Mouse (Mus musculus) hindbrain, embryonic 14.5 days (tissue): ENCODE measurements around the gene Evl. TPM values are rescaled to one million over a fixed set of nuclear protein-coding genes. Genes with fewer than 3 reads are reported as not detected.

ENCODE experiments used
- ATAC-seq: fragments of 200-750 bp; cut with Nextera tagmentation; 2 replicates; pipeline ENCODE4 v1.8.0; 2017; ENCODE audit warnings: moderate number of reproducible peaks, mild to moderate bottlenecking, moderate TSS enrichment, moderate library complexity; ENCODE audit not compliant: low FRiP score
- DNase-seq: peaks from one replicate; pipeline ENCODE4 v3.0.0-alpha.2; 2015; ENCODE audit warnings: low spot score
- H3K27ac ChIP-seq: fragments of 300-500 bp; sonication (generic); 2 replicates; pipeline ENCODE4 v1.5.1; 2014; ENCODE audit warnings: mild to moderate bottlenecking, moderate library complexity
- H3K27me3 ChIP-seq: fragments of 300-500 bp; sonication (generic); 2 replicates; pipeline ENCODE4 v1.6.1; 2014; ENCODE audit warnings: mild to moderate bottlenecking, low read length, mixed read lengths; ENCODE audit not compliant: control insufficient read depth, insufficient read depth
- H3K36me3 ChIP-seq: fragments of 300-500 bp; sonication (generic); replicated peaks from 2 replicates; pipeline ENCODE4 v1.6.1; 2014; ENCODE audit not compliant: control insufficient read depth, insufficient read depth
- H3K4me1 ChIP-seq: fragments of 300-500 bp; sonication (generic); replicated peaks from 2 replicates; pipeline ENCODE4 v1.6.1; 2014; ENCODE audit warnings: antibody characterized with exemption, low read length, mixed read lengths; ENCODE audit not compliant: control insufficient read depth, insufficient read depth
- H3K4me2 ChIP-seq: fragments of 300-500 bp; sonication (generic); replicated peaks from 2 replicates; pipeline ENCODE4 v1.6.1; 2014; ENCODE audit warnings: mild to moderate bottlenecking, moderate library complexity
- H3K4me3 ChIP-seq: fragments of 300-500 bp; sonication (generic); replicated peaks from 2 replicates; pipeline ENCODE4 v1.5.1; 2014; ENCODE audit warnings: mild to moderate bottlenecking, low read length
- H3K9ac ChIP-seq: fragments of 300-500 bp; sonication (generic); 2 replicates; pipeline ENCODE4 v1.6.1; 2014
- H3K9me3 ChIP-seq: fragments of 300-500 bp; sonication (generic); 2 replicates; pipeline ENCODE4 v1.6.1; 2016; ENCODE audit warnings: low read length; ENCODE audit not compliant: control insufficient read depth
- WGBS: fragments of 180-500 bp; shearing (Covaris S2); extraction: QIAGEN DNeasy Blood & Tissue Kit; methylation state at CpG from one replicate; pipeline ENCODE4 v1.1.7; 2014; 5-methylcytosine and 5-hydroxymethylcytosine counted together
- polyA plus RNA-seq: library from polyadenylated mRNA; unstranded; fragments of >200 nt; fragmentation: Nextera tagmentation; extraction: Ambion mirVana; gene quantifications from 2 replicates; pipeline ENCODE4 v1.2.1, GENCODE M21; 2014

The Evl gene
- polyA plus RNA-seq, 1 experiment from 2014 or later: 270 TPM

- Histone ChIP-seq H3K4me2 (peak overlapping the region; percentile 23), H3K4me3 (no peak overlapping the region), H3K27ac (peak overlapping the region; percentile 44), H3K27me3 (no peaks in the 10 kb centered on the region), H3K9me3 (no peaks in the 10 kb centered on the region), H3K9ac (peak overlapping the region; percentile 20; the same call in 1 of the 2 replicates), H3K4me1 (peaks cover 22% of the 10 kb centered on the region), H3K36me3 (no peaks in the 10 kb centered on the region)
- WGBS: 16% methylated on average over 12 of the region's 12 CpGs
- peak; percentile 35 for DNase-seq
- peak; percentile 66; the same call in 1 of the 2 replicates for ATAC-seq
These were observed 10.5 kb downstream of the Evl start for GRCm38 (mm10) chr12:108564910-108565506.

GRCm38 (mm10) chr12:108579156-108579871 lies 24.8 kb downstream of the Evl start:
- 84% methylated on average over 7 of the region's 7 CpGs for WGBS
- no peak overlapping the region for H3K4me2 ChIP-seq
- H3K4me1 ChIP-seq: no peaks in the 10 kb centered on the region
- H3K36me3 ChIP-seq: 0 out of 2 replicates have a peak, but pooled peaks cover 13% of the 10 kb centered on the region
- ATAC-seq (no peak), DNase-seq (no peak)
- H3K27ac ChIP-seq: no peak overlapping the region
- no peak overlapping the region for H3K4me3 ChIP-seq
- no peaks in the 10 kb centered on the region for H3K9me3 ChIP-seq
- H3K27me3 ChIP-seq: no peaks in the 10 kb centered on the region
- no peak overlapping the region for H3K9ac ChIP-seq

- H3K27ac ChIP-seq: no peak overlapping the region
- H3K36me3 ChIP-seq: peaks cover 11% of the 10 kb centered on the region; the same call in 1 of the 2 replicates
- WGBS: 82% methylated on average over 1 of the region's 1 CpGs
- H3K4me3 ChIP-seq: no peak overlapping the region
- H3K9ac ChIP-seq: no peak overlapping the region
- no peaks in the 10 kb centered on the region for H3K4me1 ChIP-seq
- no peak for ATAC-seq
- no peaks in the 10 kb centered on the region for H3K9me3 ChIP-seq
- H3K4me2 ChIP-seq: no peak overlapping the region
- DNase-seq: no peak
- H3K27me3 ChIP-seq: no peaks in the 10 kb centered on the region
These were observed 29.3 kb downstream of the Evl start for GRCm38 (mm10) chr12:108583775-108584174.

GRCm38 (mm10) chr12:108590131-108590530 lies 35.6 kb downstream of the Evl start:
- Histone ChIP-seq H3K4me2 (no peak overlapping the region), H3K9me3 (no peaks in the 10 kb centered on the region), H3K27me3 (no peaks in the 10 kb centered on the region), H3K4me3 (no peak overlapping the region), H3K9ac (no peak overlapping the region), H3K4me1 (no peaks in the 10 kb centered on the region), H3K27ac (no peak overlapping the region), H3K36me3 (peaks cover 8% of the 10 kb centered on the region; the same call in 1 of the 2 replicates)
- WGBS: 94% methylated on average over 2 of the region's 2 CpGs
- DNase-seq (no peak), ATAC-seq (no peak)

- no peak overlapping the region for H3K4me3 ChIP-seq
- no peak overlapping the region for H3K27ac ChIP-seq
- H3K27me3 ChIP-seq: no peaks in the 10 kb centered on the region
- H3K4me1 ChIP-seq: no peaks in the 10 kb centered on the region
- DNase-seq: no peak
- H3K9ac ChIP-seq: no peak overlapping the region
- WGBS: 75% methylated on average over 5 of the region's 5 CpGs
- H3K9me3 ChIP-seq: no peaks in the 10 kb centered on the region
- H3K36me3 ChIP-seq: peaks cover 8% of the 10 kb centered on the region; the same call in 1 of the 2 replicates
- ATAC-seq: no peak
- no peak overlapping the region for H3K4me2 ChIP-seq
These were observed 37.1 kb downstream of the Evl start for GRCm38 (mm10) chr12:108591586-108591985.

GRCm38 (mm10) chr12:108592866-108593265 lies 38.3 kb downstream of the Evl start:
- Histone ChIP-seq H3K27me3 (no peaks in the 10 kb centered on the region), H3K4me1 (no peaks in the 10 kb centered on the region), H3K9me3 (no peaks in the 10 kb centered on the region), H3K4me2 (no peak overlapping the region), H3K36me3 (0 out of 2 replicates have a peak, but pooled peaks cover 5% of the 10 kb centered on the region), H3K9ac (no peak overlapping the region), H3K27ac (no peak overlapping the region), H3K4me3 (no peak overlapping the region)
- no peak for DNase-seq
- ATAC-seq: no peak
- WGBS: 84% methylated on average over 6 of the region's 6 CpGs

GRCm38 (mm10) chr12:108600864-108601263 lies 46.3 kb downstream of the Evl start:
- no peak for ATAC-seq
- no peaks in the 10 kb centered on the region for H3K27me3 ChIP-seq
- H3K4me3 ChIP-seq: no peak overlapping the region
- H3K27ac ChIP-seq: no peak overlapping the region; the same call in 1 of the 2 replicates
- H3K36me3 ChIP-seq: peaks cover 3% of the 10 kb centered on the region; the same call in 1 of the 2 replicates
- 78% methylated on average over 4 of the region's 4 CpGs for whole genome bisulfite sequencing
- 0 out of 2 replicates have a peak, but pooled peaks cover 3% of the 10 kb centered on the region for H3K9me3 ChIP-seq
- DNase-seq: no peak
- H3K4me2 ChIP-seq: no peak overlapping the region
- H3K9ac ChIP-seq: no peak overlapping the region
- H3K4me1 ChIP-seq: peaks cover 20% of the 10 kb centered on the region

- H3K9ac ChIP-seq: no peak overlapping the region
- peaks cover 3% of the 10 kb centered on the region; the same call in 1 of the 2 replicates for H3K36me3 ChIP-seq
- H3K27me3 ChIP-seq: no peaks in the 10 kb centered on the region
- 0 out of 2 replicates have a peak, but pooled peaks cover 3% of the 10 kb centered on the region for H3K9me3 ChIP-seq
- H3K4me1 ChIP-seq: peaks cover 24% of the 10 kb centered on the region
- no peak overlapping the region for H3K4me3 ChIP-seq
- 67% methylated on average over 8 of the region's 8 CpGs for WGBS
- DNase-seq (no peak), ATAC-seq (no peak)
- no peak overlapping the region; the same call in 1 of the 2 replicates for H3K27ac ChIP-seq
- no peak overlapping the region for H3K4me2 ChIP-seq
These were observed 46.8 kb downstream of the Evl start for GRCm38 (mm10) chr12:108601326-108601725.

- ATAC-seq (no peak), DNase-seq (no peak)
- no peak overlapping the region for H3K27ac ChIP-seq
- H3K27me3 ChIP-seq: no peaks in the 10 kb centered on the region
- H3K4me3 ChIP-seq: no peak overlapping the region
- no peak overlapping the region for H3K9ac ChIP-seq
- no peaks in the 10 kb centered on the region for H3K9me3 ChIP-seq
- H3K4me2 ChIP-seq: no peak overlapping the region
- H3K36me3 ChIP-seq: 0 out of 2 replicates have a peak, but pooled peaks cover 3% of the 10 kb centered on the region
- peaks cover 40% of the 10 kb centered on the region for H3K4me1 ChIP-seq
These were observed 50.0 kb downstream of the Evl start for GRCm38 (mm10) chr12:108604546-108604945.
